Mouse (Mus musculus) regulatory T cell (primary cell): ENCODE measurements around the gene Esp8.
"Not testable (repeated sequence)": the region's sequence is repeated elsewhere in the genome, so short reads cannot be mapped to it uniquely, and the experiment has no call there.

Experiments
- in situ Hi-C: fragments of 300-600 bp; cut with MboI, MseI; formaldehyde crosslinking; loops from one replicate; pipeline ENCODE4 v1.15.1; 2025; ENCODE audit warnings: high pct_unique_total_duplicates

Esp8 gene

GRCm38 (mm10) chr17:40519818-40520217 lies at the start of gene Esp8:
Gene Esp8 (plus strand): TSS chr17:40520022.
- in situ Hi-C loops, result no loop called here

- in situ Hi-C loops, result not testable (repeated sequence)
These were observed 36.3 kb upstream of the Esp8 start for GRCm38 (mm10) chr17:40483566-40483965.

- in situ Hi-C loops, result not testable (repeated sequence)
These were observed 24.2 kb upstream of the Esp8 start for GRCm38 (mm10) chr17:40495468-40496185.

- in situ Hi-C loops, result no loop called here
These were observed 10.0 kb downstream of the Esp8 start for GRCm38 (mm10) chr17:40529813-40530212.

GRCm38 (mm10) chr17:40531147-40531546 lies 11.3 kb downstream of the Esp8 start:
- in situ Hi-C loops, result no loop called here

- in situ Hi-C loops, result not testable (repeated sequence)
These were observed 27.2 kb downstream of the Esp8 start for GRCm38 (mm10) chr17:40547005-40547404.

GRCm38 (mm10) chr17:40553470-40553869 lies 33.6 kb downstream of the Esp8 start:
- in situ Hi-C loops, result no loop called here

- in situ Hi-C loops, result no loop called here
These were observed 41.4 kb downstream of the Esp8 start, which contains the start of gene Esp6 for GRCm38 (mm10) chr17:40561207-40561606. Gene Esp6 (plus strand): TSS chr17:40561507.
